Mouse (Mus musculus) CD4-positive, CD25-positive, alpha-beta regulatory T cell (primary cell): ENCODE data around the gene Klf16. TPM values are rescaled to one million over a fixed set of nuclear protein-coding genes. Genes with fewer than 3 reads are reported as not detected.

Experiments
- polyA plus RNA-seq: library from polyadenylated mRNA; unstranded; fragments of 100-300 nt; shearing (Covaris generic); gene quantifications from one replicate; pipeline ENCODE4 v1.2.1, GENCODE M21; 2017

Gene Klf16
- 13.2 TPM for polyA plus RNA-seq

DNA sequence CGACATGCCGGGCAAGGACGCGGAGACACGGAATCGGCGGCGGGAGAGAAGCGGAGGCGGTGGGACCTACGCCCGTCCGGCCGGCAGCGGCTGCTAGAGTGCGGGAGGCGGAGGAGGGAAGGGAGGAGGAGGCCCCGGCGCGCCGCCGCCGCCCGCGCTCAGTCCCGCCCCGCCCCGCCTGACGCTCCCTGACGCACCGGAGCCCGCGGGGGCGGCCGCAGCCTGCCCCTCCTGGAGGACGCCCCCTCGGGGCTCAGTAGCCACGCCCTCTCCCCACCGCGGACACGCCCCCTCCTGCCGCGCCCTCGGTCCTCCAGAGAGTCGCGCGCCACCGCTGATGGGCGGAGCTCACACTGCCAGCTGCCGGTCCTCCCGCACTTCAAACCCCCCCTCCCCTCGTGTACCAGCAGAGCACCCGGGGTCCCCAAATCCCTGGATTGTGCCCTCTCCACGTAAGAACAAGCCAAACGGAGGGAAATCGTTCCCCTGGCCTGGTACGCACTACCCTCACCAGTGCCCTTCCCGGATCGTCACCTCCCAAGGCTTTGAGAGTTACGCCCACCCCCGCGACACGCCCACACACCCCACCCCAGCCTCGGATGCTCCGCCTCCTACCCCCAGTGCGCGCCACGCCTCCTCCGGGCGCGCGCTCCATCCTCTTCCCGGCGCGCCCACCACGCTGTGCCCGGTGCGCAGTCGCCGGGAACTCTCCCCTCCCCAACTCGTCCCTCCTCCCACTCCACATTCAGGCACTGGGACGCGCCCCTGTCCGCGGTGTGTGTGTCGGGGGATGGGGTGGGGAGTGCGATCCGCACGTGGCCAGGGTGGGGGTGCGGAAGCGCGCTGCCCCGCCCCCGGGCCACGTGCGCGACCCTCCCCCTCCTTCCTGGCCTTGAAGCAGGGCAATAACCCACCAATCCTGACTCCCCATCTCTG lies at the start of gene Klf16:
Klf16 (minus strand) TSS at position 127 of the 936 bp plus-strand sequence.

GRCm38 (mm10) chr10:80622661-80623456 lies 45.7 kb upstream of the Klf16 start, which contains the start of gene Csnk1g2:
TSS of gene Csnk1g2 (plus strand) at chr10:80622838.

DNA sequence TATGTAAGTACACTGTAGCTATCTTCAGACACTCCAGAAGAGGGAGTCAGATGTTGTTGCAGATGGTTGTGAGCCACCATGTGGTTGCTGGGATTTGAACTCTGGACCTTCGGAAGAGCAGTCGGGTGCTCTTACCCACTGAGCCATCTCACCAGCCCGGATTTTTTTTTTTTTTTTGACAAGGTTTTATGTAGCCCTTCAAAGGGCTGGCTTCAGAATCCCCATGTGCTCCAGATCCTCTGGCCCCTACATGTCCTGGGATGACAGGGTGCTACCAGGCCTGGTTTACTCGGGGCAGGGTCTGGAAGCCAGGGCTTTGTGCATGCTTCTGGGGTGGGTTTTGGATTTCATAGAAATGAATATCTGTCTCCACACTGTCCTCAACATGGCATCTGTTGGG lies 28.6 kb upstream of the Klf16 start, which contains the start of gene Gm49322:
Gm49322 (plus strand) TSS at position 301 of the 400 bp plus-strand sequence.

GRCm38 (mm10) chr10:80602698-80603325 lies 25.7 kb upstream of the Klf16 start, which contains the start of the genes Scamp4 and Adat3:
TSS of gene Scamp4 (plus strand) at chr10:80602872.
TSS of gene Adat3 (plus strand) at chr10:80602880.

DNA sequence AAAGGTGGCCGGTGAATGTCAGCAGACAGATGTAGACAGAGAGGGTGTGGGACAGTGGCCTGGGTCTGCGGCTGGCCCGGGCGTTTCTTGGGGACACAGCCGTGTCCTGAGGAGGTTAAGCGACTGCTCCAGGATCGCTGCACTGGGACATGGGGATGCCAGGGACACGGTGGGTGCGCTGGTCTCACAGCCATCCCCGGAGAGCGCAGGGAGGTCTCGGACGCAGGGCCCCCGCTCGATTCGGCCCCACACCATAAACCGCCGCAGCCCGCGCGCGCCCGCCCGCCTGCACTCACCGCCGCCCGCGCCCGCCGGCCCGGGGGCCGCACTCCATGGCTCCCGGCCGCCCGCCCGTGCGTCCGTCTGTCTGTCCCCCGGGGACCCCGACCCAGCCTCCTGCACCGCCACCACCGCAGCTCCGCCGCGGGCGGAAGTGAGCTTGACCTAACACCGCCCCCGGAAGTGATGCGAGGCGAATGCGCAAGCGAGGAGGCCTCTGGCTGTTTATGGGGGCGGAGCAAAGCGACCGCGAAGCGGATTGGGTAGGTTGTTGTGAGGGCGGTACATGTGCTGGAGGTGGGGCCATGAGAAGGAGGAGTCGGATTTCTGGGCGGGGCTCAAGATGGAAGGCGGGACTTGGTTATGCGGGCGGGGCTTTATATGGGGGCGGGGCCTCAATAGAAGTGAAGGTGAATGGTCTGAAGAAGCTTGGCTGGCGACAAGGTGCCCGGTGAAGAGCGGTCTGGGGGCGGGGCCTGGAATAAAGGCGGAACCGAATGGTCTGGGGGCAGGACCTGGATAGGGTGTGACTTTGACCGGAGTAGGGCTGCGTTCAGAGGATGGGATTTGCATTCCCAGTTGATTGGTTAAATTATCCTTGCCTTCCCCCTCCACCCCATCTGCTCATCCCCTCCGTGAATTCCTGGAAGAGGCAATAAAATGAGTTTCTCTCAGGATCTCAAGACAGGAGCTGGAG lies 13.0 kb upstream of the Klf16 start, which contains the start of gene Abhd17a:
Abhd17a (minus strand) TSS at position 463 of the 976 bp plus-strand sequence.

DNA sequence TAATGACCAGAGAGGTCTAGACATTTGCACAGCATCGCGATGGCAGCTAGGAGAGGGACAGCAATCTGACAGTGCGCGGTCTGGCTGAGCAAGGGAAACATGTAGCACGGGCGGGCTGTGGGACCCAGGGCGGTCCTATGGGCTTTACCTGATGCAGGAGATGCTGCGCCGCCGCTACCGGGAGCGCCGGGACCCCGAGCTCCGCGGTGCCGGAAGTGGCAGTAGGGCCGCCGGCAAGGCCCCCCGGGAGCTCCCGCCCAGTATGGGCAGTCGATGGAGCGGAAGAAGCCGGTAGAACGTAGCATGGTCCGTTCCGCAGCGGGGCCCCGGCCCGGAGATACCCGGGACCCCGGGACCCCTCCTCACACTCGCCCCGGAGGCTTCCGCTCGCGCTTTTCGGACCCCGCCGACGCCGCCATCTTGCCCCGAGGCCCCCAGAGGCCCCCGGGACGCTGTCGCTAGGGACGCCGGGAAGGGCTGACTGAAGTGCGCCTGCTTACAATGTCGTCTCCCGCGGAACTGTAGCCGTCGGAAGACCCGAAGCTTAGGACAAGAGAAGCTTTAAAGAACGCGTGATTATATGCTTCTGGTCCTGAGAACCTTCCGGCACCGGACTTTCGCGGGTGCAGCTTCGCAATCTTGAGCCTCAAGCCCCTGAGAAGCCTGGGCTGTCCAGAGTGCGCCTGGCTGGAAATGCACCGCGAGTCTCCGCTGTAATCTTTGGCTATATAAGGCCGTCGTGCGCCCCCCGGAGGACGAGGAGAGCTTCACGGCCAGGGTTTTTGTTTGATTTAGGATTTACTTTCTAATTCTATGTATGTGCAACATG lies 15.8 kb downstream of the Klf16 start, which contains the start of gene Rexo1:
Rexo1 (minus strand) TSS at position 445 of the 829 bp plus-strand sequence.

GRCm38 (mm10) chr10:80538710-80539394 lies 38.3 kb downstream of the Klf16 start, which contains the start of gene Atp8b3:
TSS of gene Atp8b3 (minus strand) at chr10:80539124.

Other genes with a start within 250 kb of the Klf16 start
- 28.8 TPM for gene Pcsk4, start 247.8 kb downstream of the Klf16 start, polyA plus RNA-seq
- 0.41 TPM for gene Reep6, start 247.4 kb downstream of the Klf16 start, polyA plus RNA-seq
- not detected for gene Adamtsl5, start 228.9 kb downstream of the Klf16 start, polyA plus RNA-seq
- not detected for gene Plk5, start 220.9 kb downstream of the Klf16 start, polyA plus RNA-seq
- gene Mex3d, start 189.7 kb downstream of the Klf16 start, polyA plus RNA-seq: 8.7 TPM
- gene Mbd3, start 177.8 kb downstream of the Klf16 start, polyA plus RNA-seq: 184 TPM
- gene Uqcr11, start 170.5 kb downstream of the Klf16 start, polyA plus RNA-seq: 234 TPM
- gene Tcf3, start 143.7 kb downstream of the Klf16 start, polyA plus RNA-seq: 132 TPM
- gene Onecut3, start 82.5 kb downstream of the Klf16 start, polyA plus RNA-seq: not detected
- gene Atp8b3, start 38.2 kb downstream of the Klf16 start, polyA plus RNA-seq: 0.04 TPM
- 62.2 TPM for gene Rexo1, start 15.8 kb downstream of the Klf16 start, polyA plus RNA-seq
- 152 TPM for gene Abhd17a, start 13.0 kb upstream of the Klf16 start, polyA plus RNA-seq
- 115 TPM for gene Scamp4, start 25.6 kb upstream of the Klf16 start, polyA plus RNA-seq
- gene Adat3, start 25.6 kb upstream of the Klf16 start, polyA plus RNA-seq: 5.7 TPM
- gene Gm49322, start 28.7 kb upstream of the Klf16 start, polyA plus RNA-seq: 9.3 TPM
- gene Csnk1g2, start 45.5 kb upstream of the Klf16 start, polyA plus RNA-seq: 306 TPM
- 43.9 TPM for gene Btbd2, start 79.8 kb upstream of the Klf16 start, polyA plus RNA-seq
- 212 TPM for gene Mknk2, start 100.8 kb upstream of the Klf16 start, polyA plus RNA-seq
- 325 TPM for gene Mob3a, start 124.7 kb upstream of the Klf16 start, polyA plus RNA-seq
- 156 TPM for gene Izumo4, start 124.9 kb upstream of the Klf16 start, polyA plus RNA-seq
- 71.7 TPM for gene Ap3d1, start 164.9 kb upstream of the Klf16 start, polyA plus RNA-seq
- 17.6 TPM for gene Dot1l, start 177.9 kb upstream of the Klf16 start, polyA plus RNA-seq
- gene Sf3a2, start 220.9 kb upstream of the Klf16 start, polyA plus RNA-seq: 74.2 TPM
- 275 TPM for gene Plekhj1, start 221.3 kb upstream of the Klf16 start, polyA plus RNA-seq
- gene Amh, start 227.9 kb upstream of the Klf16 start, polyA plus RNA-seq: not detected
- not detected for gene Jsrp1, start 236.2 kb upstream of the Klf16 start, polyA plus RNA-seq
- gene Oaz1, start 249.3 kb upstream of the Klf16 start, polyA plus RNA-seq: 1,936 TPM